Mouse (Mus musculus) urinary bladder, postnatal 25 days (tissue): ENCODE measurements around the gene Srebf2.

Source experiments
- DNase-seq: peaks from one replicate; pipeline ENCODE4 v3.0.0; 2022; ENCODE audit warnings: low spot score

The Srebf2 gene

DNA sequence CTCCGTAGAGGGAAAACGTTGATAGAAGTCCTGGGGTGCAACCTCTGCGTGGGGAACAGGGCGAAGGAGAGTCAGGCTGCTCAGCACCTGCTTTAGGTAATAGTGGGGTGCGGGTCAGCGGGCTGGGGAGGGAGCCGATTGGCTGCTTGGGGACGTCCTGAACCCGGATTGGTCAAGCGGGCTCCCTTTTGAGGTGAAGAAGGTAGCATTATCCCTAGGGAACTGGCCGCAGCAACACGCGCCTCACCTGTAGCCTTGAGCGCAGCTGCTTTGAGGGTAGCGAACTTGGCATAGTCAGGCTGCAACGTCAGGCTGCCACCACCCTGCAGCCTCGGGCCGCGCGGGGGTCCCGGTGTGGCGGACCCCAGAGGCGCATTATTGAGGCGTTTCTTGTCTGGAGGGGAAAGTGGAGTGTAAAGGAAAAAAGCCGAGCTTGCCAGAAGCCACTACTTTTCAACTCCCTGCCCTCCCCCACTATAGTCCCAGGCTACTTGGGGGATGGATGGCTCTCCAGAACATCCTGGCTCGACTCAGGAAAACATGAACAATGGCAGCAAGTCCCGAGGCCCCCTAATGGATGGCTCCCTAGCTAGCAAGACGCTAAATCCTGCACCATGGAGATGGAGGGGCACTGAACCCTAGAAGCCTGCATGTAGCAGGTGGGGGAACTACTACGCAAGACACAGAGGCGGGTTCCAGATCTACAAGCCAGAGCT lies 60.7 kb downstream of the Srebf2 start:
- DNase-seq: no peak

DNA sequence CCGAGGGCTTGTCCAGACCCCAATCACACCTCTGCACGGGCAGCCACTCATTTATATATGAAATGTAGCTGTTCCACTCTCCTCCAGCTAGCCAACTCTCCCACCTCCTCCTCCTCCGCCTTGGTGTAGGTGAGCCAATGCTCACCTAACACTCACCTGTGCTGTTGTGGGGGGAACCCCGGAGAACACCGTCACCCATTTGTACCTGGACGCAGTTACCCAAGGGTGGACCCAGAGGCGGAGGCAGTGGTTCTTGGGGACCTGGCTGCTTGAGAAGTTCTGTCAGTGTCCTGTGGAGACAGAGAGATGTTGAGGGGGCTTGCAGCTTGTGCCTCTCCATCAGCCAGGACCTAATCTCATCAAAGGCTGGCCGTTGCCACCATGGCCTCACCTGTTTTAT lies 61.3 kb downstream of the Srebf2 start:
- DNase-seq: no peak

DNA sequence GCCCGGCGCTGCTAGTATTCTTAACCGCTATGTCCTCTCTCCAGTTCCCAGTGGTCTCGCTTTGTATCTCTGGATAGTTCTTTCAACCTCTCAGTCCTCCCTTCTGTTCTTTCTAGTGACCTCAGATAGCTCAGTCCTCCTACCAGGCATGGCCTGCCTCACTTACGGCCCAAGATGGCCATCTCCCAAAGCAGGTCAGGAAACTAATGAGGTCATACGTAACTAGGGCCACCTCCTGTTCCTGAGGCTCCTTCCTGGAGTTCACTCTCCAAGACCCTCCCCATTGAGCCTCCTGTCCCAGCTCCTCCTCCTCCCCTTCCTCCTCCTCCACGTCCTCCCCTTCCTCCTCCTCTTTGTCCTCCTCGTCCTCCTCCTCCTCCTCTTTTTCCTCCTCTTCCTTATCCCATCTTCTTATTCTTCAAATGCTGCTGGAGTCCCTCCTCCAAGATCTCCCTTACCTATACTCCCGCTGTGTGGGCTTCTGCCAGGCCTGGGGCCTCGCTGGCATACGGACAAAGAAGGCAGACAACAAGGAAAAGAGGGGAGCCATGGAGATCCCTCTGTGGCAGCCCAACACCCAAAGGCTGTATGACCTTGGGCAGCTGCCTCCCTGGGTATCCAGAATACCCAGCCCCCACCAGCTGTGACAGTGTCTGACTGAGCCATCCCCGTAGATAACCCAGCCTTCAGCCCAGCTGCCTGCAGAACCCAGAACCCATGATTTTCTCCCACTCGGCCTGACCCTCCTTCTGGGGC lies 62.5 kb downstream of the Srebf2 start:
- DNase-seq: no peak

DNA sequence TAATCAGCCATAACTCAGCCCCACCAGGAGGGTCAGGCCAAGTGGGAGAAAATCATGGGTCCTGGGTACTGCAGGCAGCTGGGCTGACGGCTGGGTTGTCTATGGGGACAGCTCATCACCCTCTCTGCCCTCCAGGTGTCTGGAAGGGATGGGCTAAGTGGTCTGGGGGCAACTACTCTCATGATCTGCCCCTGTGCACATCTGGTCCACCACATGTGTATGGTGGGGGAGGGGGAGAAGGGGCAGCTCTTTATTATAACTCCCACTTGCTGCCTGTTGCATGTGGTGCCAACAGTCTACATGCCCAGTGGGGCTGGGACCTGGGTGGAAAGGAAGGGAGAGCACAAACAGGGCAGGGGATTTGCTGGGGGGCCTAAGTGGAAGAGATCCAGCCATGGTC lies 63.8 kb downstream of the Srebf2 start:
- no peak for DNase-seq

DNA sequence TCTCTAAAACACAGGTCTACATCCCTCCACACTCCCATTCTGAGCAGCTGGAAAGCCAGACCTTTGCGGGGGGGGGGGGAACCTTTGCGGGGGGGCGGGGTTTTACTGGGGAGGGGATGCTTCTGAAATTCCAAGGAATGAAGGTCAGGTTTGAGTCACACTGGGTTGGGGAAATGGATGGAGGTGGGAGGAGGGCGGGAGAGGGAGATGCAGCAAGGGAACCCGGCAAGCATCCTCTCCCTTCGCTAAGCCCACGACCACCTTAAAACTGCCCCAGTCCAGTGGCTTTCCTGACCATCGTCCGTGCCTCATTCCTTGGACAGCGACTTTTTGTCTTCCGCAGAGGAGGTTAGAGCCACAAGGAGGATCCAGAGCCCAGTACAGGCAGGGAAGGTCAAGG lies 64.3 kb downstream of the Srebf2 start:
- no peak for DNase-seq

DNA sequence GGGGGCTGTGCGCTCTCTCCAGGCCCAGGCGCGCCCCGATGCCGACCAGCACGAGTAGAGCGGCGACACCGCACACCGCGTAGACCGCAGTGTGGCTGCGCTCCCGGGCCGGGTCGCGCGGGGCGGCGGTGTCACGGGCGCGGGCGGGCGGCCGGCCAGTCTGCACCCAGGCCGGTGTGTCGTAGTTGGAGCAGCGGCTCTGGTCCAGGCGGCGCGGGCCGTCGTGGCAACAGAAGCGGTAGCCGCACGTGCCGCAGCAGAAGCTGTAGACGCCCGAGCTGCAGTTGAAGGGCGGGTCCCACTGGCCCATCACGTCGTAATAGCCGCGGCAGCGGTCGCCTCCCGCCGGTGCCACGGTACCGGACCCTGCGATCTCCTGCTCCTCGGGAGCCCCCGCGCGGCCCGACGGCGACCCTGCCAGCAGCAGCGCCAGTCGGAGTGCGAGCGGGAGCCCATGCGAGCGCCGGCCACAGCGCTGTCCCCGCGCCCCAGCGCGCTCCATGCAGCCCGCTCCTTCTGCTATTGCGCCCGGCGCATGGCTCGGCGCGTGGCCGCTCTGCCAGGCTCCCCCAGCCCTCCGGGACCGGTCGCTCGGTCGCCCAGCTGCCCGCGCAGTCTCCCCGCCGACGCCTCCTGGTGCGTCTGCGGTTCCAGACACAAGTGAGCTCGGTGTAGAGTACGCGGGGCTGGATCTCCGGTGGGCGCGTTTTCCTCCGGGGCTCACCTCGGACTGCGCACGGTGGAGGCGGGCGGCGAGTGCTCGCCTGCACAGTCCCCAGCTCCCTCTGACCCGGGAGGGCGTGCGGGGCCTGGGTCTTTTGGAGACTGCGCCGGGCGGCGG lies 65.2 kb downstream of the Srebf2 start:
- DNase-seq: no peak

DNA sequence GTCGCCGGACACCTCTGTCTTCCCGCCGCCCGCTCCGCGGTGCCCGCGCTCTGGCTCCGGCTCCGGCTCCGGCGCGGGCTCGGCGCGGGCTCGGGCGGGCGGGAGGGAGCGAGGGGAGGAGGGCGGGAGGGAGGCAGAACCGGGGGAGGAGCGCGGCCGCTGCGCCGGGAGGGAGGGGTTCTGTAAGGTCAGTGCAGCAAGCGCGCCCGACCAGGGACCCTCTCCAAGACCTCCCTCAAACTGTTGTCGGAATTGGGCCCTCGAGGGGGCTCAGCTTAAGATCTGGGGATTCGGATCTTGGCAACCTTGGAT lies 65.7 kb downstream of the Srebf2 start, which contains the start of gene Shisa8:
Gene Shisa8, minus strand, starts transcription at position 64 of the 312 bp plus-strand sequence.
- no peak for DNase-seq

DNA sequence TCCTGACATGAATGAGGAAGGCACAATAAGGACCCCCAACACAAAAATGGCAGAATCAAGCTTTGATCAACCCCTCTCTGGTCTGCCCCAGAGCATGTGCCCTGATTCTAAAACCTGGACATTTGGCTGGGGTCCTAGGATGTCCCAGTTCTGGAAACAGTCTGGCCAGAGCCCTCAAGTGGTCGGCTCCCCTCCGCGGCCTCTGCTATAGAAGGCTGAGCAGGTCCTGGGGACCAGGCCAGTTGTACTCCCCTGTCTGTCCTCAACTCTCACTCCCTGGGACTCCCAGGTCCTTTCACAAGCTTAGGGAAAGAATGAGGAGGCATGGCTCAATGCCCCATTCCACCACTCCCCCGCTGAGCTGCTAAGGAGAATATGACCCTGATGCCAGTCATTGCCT lies 66.2 kb downstream of the Srebf2 start:
- no peak for DNase-seq

DNA sequence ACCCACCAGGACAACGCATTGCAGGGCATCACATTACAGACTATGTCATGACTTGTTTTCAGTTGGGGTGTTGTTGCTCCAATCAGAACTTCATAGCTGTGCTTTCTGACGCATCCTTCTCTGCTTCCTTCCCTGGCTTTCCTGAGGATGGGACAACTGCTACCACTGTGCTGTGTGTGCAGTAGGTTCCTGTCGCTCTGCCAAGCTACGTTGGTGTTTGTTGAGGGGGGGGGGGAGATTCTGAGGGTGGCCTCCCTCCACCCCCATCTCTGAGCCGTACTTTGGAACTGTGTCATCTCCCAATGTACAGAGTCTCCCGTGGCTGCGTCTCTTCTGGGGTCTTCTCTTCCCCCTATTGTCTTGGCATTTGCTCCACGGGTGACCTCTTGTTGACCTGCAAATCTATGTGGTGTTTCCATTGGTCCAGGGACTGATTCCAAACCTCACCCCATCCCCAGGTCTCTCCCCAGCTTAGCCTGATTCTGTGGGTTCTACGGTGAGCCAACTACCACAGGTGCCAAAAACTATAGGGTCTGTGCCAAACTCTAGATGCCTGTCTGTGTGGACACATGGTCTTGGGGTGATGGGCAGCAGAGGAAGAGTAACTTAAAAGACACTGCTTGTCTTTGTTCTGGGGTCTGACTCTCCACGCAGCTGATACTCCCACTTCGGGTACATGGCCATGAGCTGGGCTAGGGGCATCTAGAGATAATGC lies 68.5 kb downstream of the Srebf2 start:
- DNase-seq: no peak

DNA sequence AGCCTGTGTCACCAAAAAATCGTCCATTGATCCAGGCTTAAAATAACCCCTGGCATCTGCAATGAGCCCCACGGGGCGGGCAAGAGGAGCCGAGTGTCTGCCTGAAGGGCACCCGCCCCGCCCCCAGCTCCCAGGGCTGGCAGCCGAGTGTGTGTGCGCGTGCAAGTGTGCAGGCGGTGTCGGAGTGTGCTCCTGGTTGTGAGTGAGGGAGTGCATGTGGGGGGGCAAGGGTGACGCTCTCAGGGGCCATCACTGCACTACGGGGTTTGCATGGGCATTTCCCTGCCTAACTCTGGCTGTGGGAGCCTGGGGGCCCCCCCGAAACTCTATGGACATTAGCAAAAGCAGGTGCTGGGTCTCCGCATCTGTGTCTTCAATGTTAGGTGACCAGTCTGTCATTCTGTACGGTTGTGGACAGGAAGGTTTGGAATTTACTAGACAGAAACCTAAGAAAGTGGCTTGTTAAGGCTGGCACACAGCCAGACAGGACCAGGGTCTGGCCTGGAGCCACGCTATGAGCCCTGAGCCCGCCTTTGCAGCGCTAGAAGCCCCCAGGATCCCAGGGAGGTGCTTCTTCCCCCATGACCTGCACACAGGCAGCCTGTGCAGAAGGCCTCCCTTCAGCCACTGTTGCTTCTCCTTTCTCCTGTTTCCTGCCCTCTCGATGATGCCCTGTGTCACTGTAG lies 69.3 kb downstream of the Srebf2 start:
- DNase-seq: no peak

DNA sequence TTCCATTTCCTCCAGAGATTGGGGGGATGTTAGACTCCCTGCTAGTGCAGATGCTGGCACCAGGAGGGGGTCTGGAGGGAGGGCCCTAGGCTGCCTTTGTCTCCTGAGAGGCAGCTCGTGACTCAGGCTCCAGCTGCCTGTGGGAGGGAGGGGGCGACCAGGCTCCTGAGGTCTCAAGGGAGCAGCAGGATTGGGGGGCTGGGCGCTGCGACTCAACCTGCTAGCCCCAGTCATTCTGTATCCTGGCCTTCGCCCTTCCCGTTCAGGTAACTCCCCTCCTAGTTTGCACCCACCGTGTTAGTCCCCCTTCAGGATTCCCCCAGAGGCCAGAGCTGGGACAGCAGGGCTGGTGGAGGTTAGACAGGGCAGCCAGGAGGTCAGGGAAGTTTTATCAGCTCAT lies 70.1 kb downstream of the Srebf2 start:
- no peak for DNase-seq

DNA sequence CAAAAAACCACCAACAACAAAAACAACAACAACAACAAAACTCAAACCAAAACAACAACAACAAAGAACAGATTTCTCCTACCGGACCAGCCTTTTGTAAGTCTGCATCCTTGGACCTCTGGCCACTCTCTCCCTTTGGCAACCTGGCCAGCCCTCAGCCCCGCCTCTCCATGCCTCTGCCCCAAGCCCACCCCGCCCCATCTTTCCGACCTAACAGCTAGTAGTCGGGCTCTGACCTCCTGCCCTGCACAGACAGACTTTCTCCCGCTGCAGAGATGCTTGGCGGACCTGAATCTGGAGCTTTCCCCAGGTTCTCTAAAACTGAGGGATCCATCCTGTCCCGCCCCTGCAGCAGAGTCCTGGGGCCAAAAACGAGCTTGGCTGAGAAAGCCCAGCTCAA lies 71.0 kb downstream of the Srebf2 start:
- DNase-seq: no peak

DNA sequence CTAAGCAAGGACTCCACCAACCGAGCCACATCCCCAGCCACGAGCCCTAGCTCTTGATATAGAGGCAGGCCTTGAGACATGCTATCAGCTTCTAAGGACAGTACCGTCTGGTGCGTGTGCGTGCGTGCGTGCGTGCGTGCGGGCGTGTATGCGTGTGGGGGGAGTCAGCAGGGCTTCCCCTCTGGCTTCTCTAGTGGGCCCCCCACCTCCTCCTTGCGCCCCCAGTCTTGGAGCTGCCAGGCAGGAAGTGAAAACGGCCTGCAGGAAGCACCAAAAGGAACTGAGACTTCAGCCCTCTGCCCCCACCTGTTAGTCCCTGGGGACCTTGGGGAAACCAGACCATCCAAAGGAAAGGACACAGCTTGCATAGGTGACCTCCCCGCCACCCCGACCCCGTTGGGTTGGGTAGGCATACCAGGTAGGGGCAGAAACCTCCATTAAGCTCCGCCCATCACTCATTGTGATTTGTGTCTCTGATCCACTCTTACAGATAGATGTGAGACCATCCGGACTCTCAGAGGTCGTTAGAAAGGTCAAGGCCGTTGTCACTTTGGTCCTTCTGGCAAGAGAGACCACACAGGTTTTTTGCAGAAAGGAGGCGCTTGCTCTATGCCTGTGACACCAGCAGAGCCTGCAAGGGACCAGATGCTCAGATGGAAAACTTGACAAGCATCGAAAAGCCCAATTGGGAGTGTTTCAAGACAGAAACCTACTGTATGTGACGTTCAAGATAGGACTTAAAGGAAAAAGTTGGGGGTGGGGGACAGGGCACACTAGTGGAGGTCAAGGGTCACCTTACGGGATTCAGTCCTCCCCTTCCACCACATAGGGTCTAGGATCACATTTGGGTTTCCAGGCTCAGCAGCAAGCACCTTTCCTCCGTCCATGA lies 72.0 kb downstream of the Srebf2 start:
- DNase-seq: no peak

DNA sequence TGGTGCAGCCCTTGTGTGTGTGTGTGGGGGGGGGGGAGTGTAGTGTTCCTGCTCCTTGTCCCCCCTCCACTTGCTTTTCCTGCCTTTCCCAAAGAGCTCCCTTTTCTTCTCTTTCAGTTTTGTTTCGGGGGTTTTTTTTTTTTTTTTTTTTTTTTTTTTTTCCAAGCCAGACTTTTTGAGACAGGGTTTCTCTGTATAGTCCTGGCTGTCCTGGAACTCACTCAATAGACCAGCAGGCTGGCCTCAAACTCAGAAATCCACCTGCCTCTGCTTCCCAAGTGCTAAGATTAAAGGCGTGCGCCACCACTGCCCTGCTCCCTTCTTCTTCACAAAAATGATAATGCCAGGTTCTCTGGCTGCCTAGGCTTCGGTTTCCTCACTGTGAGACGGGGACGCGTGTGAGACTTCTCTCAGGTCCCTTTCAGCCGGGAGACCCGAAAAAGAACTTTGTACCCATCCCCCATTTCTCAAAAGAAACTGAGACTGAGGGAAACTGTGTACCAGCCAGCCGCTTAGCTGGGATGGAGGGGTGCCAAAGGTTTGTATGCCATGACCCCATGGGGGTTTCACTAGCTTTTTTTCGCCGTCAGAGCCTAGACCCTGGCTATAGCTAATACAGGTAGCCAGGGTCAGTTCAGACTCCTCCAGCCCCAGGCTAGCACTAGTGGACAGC lies 73.2 kb downstream of the Srebf2 start:
- DNase-seq: no peak

DNA sequence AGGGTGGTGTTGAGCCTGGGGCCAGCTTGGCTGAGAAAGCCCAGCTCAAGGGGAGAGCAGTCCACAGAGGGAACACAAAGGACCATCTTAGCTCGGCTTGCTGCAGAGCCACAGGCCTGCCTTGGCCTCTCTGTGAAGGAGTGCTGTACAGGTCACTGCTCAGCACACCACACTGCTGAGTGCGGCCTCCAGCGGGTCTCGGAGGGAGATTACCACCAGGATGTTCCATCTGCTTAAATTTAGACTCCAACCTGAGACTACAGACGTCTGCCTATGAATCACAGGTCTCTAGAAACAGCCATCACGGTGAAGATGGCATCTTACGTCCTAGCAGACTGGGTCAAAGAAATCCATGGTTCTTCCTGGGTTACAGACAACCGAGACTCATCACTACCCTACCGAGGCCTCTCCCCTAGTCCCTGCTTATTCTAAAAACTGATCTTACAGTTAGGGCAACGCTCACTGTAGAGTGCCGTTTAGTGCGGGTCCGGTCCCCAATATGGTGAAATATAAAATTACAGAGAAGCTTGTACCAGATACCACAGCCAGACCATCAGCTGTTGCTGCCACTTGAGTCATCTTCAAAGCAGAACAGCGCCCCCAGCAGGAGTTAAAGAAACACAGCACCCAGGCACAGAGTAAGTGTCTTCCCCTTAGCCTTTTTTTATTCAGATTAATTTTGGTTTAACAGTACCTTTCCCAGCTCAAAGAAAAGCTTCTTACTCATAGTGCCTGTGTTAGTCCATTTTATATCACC lies 74.3 kb downstream of the Srebf2 start:
- DNase-seq: no peak

DNA sequence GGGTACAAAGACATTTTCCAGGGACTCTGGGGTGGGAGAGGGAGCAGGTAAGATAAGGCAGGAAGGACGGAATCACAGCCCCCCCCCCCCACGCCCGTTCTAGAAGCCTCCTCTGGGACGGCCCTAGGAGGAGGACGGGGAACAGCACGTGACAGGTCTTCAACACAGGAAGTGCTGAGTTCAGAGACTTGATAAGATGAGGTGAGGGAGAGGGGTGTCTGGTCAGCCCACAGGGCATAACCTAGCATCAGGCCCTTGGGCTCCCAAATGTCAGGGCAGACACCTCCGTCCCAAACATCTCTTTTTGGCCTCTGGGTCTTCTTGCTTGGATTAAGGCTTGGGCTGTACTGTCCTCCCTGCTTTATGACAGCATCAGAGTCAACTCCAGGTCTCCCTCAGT lies 76.3 kb downstream of the Srebf2 start:
- no peak for DNase-seq

DNA sequence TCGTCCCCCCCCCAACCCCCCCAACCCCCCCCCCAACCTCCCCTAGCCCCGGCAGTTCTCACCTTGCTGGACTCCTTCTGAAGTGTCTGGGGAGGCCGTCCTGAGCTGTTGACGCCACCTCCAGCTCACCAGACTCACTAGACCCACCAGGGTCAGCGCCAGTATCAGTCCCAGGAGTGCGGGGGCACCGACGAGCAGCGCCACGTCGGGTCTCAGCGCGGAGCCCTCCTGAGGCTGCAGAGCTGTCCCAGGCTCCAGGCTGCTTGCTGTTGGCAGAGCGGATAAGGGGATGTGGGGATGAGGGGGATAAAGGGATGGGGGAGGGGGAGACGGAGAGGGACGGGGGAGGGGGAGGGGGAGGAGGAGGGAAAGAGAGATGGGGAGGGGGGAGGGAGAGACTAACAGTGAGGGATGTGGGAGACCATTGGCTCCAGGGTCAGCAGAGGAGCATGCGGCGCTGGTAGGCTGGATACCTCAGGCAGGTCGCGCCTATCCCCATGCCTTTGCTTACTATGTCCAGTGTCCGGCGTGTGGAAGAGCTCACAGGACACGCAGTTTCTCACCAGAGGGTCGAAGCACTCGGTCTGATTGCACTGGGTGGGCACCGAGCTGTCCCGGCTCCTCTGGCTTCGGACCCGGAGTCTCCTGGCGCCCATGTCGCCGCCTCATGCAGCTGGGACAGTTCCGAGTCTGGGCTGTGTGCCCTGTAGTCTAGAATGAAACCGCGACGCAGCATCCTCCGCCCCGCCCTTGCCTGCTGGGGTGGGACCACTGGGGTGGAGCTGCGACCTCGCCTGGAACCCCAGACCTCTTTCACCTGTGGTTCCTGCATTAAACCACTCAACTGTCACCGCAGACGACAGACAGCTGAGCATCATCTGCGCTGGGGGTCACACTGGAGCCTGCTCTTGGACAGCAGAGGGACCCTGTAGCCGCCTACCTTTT lies 76.9 kb downstream of the Srebf2 start, which contains the start of gene Tnfrsf13c:
Gene Tnfrsf13c, minus strand, starts transcription at position 713 of the 945 bp plus-strand sequence.
- DNase-seq: no peak

DNA sequence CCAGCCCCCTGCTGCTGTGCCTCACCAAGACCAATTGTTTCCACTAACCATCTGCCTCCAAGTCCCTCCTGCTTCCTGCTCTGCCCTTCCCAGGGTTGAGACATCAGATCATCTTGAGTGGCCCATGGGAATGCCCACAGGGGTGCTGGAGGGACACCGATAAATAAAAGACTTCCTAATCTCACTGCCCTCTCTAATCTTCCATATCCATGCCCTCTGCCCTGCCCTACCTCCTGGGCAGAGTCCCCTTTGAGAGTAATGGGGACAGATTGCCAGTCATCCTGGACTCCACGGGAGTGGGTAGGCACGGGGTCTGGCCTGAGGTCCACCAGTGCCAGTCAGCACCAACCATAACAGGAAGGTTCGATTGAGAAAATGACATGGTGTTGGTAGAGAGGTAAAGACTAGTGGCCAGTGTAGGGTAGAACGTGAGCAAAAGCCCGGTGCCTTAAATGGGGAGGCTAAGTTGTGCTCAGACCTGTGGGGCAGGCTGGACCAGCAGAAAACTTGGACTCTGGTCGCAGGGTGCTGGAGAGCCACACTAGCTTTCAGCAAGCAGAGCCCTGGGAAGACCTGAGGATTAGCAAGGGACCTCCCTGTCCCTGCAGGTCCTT lies 77.7 kb downstream of the Srebf2 start:
- DNase-seq: no peak
